Comparison of ENCODE assay signal across 5 mouse cellular contexts in genomic region chr14:99039308-99039707, GRCm38 (mm10). TPM values are rescaled to one million over a fixed set of nuclear protein-coding genes. Genes with fewer than 3 reads are reported as not detected.
"Had no signal": no experiment of that assay in that cellular context is flagged by ENCODE, and none has a peak within 500 bp of the region (broad histone marks: within the 10 kb centered on the region; RNA-seq: fewer than 3 reads in every experiment).

No protein-coding gene starts in this region.

RNA-seq across cellular contexts. Expression of gene Rpl36a-ps1, which starts 45.2 kb away (rescaled TPM):
- polyA plus RNA-seq: neural tube, embryonic 15.5 days; small intestine, adult 2 months; spleen, adult 2 months; testis, adult 2 months; thymus, adult 2 months had no signal
